Mouse (Mus musculus) spleen, adult 2 months (tissue): ENCODE data around the gene Ptprt. TPM values are rescaled to one million over a fixed set of nuclear protein-coding genes. Genes with fewer than 3 reads are reported as not detected.

ENCODE experiments used
- DNase-seq, 2 experiments: peaks; one replicate each; pipeline versions ENCODE4 v3.0.0 to v3.0.0-alpha.2; 2012 to 2021; ENCODE audit warnings: low spot score in 2 of 2, low read depth in 1 of 2
- H3K27ac ChIP-seq: fragments of 200-500 bp; 2 replicates; pipeline ENCODE4 v1.5.1; 2012; ENCODE audit warnings: low read length, inconsistent platforms; ENCODE audit not compliant: insufficient read depth
- H3K27me3 ChIP-seq: fragments of 200-500 bp; 2 replicates; pipeline ENCODE4 v1.6.1; 2012; ENCODE audit warnings: mild to moderate bottlenecking, moderate library complexity, low read length, inconsistent platforms; ENCODE audit not compliant: control insufficient read depth, insufficient read depth
- H3K36me3 ChIP-seq: fragments of 200-500 bp; 2 replicates; pipeline ENCODE4 v1.6.1; 2012; ENCODE audit warnings: mild to moderate bottlenecking, low read length, inconsistent platforms; ENCODE audit not compliant: control insufficient read depth, insufficient read depth
- H3K4me1 ChIP-seq: fragments of 200-500 bp; 2 replicates; pipeline ENCODE4 v1.6.1; 2011; ENCODE audit warnings: inconsistent platforms; ENCODE audit not compliant: control insufficient read depth, insufficient read depth, insufficient read length
- H3K4me3 ChIP-seq: fragments of 200-500 bp; 2 replicates; pipeline ENCODE4 v1.5.1; 2011; ENCODE audit warnings: mild to moderate bottlenecking, inconsistent platforms; ENCODE audit not compliant: insufficient read depth, insufficient read length; ENCODE audit errors: extremely low read depth
- CTCF ChIP-seq: fragments of 200-500 bp; IDR thresholded peaks from 2 replicates; pipeline ENCODE4 v1.5.1; 2011; ENCODE audit warnings: mild to moderate bottlenecking, inconsistent platforms; ENCODE audit not compliant: insufficient read depth, insufficient read length, insufficient replicate concordance; ENCODE audit errors: extremely low read depth
- POLR2A ChIP-seq: fragments of 200-500 bp; IDR thresholded peaks from 2 replicates; pipeline ENCODE4 v1.6.1; 2011; ENCODE audit warnings: low read depth, low read length, inconsistent platforms
- WGBS: fragments of 180-500 bp; shearing (Covaris S2); methylation state at CpG from one replicate; pipeline ENCODE4 v1.1.7; 2018; 5-methylcytosine and 5-hydroxymethylcytosine counted together
- polyA plus RNA-seq: library from polyadenylated mRNA; depleted of rRNA; stranded (reverse); fragments of >200 nt; gene quantifications from 2 replicates; pipeline ENCODE4 v1.2.3, GENCODE M21; 2012

Gene Ptprt
- polyA plus RNA-seq, 1 experiment, result 0.25 TPM

GRCm38 (mm10) chr2:162322411-162322810 is 338.5 kb downstream of the Ptprt start:
- Histone ChIP-seq H3K4me1 (no peaks in the 10 kb centered on the region), H3K27ac (no peak overlapping the region), H3K36me3 (no peaks in the 10 kb centered on the region), H3K27me3 (no peaks in the 10 kb centered on the region), H3K4me3 (no peak overlapping the region)
- no peak for DNase-seq
- 79% methylated on average over 5 of the region's 5 CpGs for WGBS
- no peak for TF ChIP-seq CTCF
- no peak for TF ChIP-seq POLR2A

GRCm38 (mm10) chr2:162307996-162308395 is 353.0 kb downstream of the Ptprt start:
- DNase-seq, result no peak
- Histone ChIP-seq H3K27me3 (no peaks in the 10 kb centered on the region), H3K4me1 (no peaks in the 10 kb centered on the region), H3K36me3 (no peaks in the 10 kb centered on the region), H3K27ac (no peak overlapping the region), H3K4me3 (no peak overlapping the region)
- TF ChIP-seq POLR2A (no peak), CTCF (no peak)
- WGBS, result 91% methylated on average over 2 of the region's 2 CpGs

GRCm38 (mm10) chr2:162294070-162294469 is 366.9 kb downstream of the Ptprt start:
- DNase-seq, result no peak
- 90% methylated on average over 2 of the region's 2 CpGs for WGBS
- Histone ChIP-seq H3K4me3 (no peak overlapping the region), H3K36me3 (no peaks in the 10 kb centered on the region), H3K4me1 (no peaks in the 10 kb centered on the region), H3K27ac (no peak overlapping the region), H3K27me3 (no peaks in the 10 kb centered on the region)
- no peak for TF ChIP-seq POLR2A
- TF ChIP-seq CTCF, result no peak

GRCm38 (mm10) chr2:162282606-162283005 is 378.3 kb downstream of the Ptprt start:
- no peak for TF ChIP-seq POLR2A
- TF ChIP-seq CTCF, result no peak
- DNase-seq, result no peak
- Histone ChIP-seq H3K27me3 (no peaks in the 10 kb centered on the region), H3K4me1 (no peaks in the 10 kb centered on the region), H3K27ac (no peak overlapping the region), H3K4me3 (no peak overlapping the region), H3K36me3 (no peaks in the 10 kb centered on the region)
- WGBS, result 80% methylated on average over 4 of the region's 4 CpGs

GRCm38 (mm10) chr2:162282121-162282520 is 378.8 kb downstream of the Ptprt start:
- DNase-seq, result no peak
- WGBS, result 72% methylated on average over 10 of the region's 10 CpGs
- no peak overlapping the region for H3K4me3 ChIP-seq
- no peaks in the 10 kb centered on the region for H3K4me1 ChIP-seq
- H3K36me3 ChIP-seq, result no peaks in the 10 kb centered on the region
- TF ChIP-seq POLR2A (no peak), CTCF (no peak)
- no peak overlapping the region for H3K27ac ChIP-seq
- H3K27me3 ChIP-seq, result no peaks in the 10 kb centered on the region

- Histone ChIP-seq H3K27me3 (no peaks in the 10 kb centered on the region), H3K27ac (no peak overlapping the region), H3K36me3 (no peaks in the 10 kb centered on the region), H3K4me3 (no peak overlapping the region), H3K4me1 (no peaks in the 10 kb centered on the region)
- WGBS, result 71% methylated on average over 4 of the region's 4 CpGs
- DNase-seq, result no peak
- no peak for TF ChIP-seq POLR2A
Observed at GRCm38 (mm10) chr2:162273826-162274225, 387.1 kb downstream of the Ptprt start.

GRCm38 (mm10) chr2:162251272-162251671 is 409.7 kb downstream of the Ptprt start:
- TF ChIP-seq POLR2A (no peak), CTCF (no peak)
- WGBS, result 46% methylated on average over 2 of the region's 2 CpGs
- DNase-seq, result no peak

GRCm38 (mm10) chr2:162248296-162248695 is 412.7 kb downstream of the Ptprt start:
- DNase-seq, result no peak
- TF ChIP-seq CTCF (no peak), POLR2A (no peak)
- Histone ChIP-seq H3K36me3 (no peaks in the 10 kb centered on the region), H3K4me3 (no peak overlapping the region), H3K4me1 (no peaks in the 10 kb centered on the region), H3K27me3 (no peaks in the 10 kb centered on the region), H3K27ac (no peak overlapping the region)
- 85% methylated on average over 4 of the region's 4 CpGs for WGBS

More at GRCm38 (mm10) chr2:162251272-162251671, 409.7 kb downstream of the Ptprt start:
- H3K27ac ChIP-seq, result no peak overlapping the region
- H3K4me1 ChIP-seq, result no peaks in the 10 kb centered on the region
- no peaks in the 10 kb centered on the region for H3K27me3 ChIP-seq
- H3K4me3 ChIP-seq, result no peak overlapping the region
- no peaks in the 10 kb centered on the region for H3K36me3 ChIP-seq
